Mouse (Mus musculus) layer of hippocampus, postnatal 10 days (tissue): ENCODE measurements around the gene Tatdn3. TPM values are rescaled to one million over a fixed set of nuclear protein-coding genes. Genes with fewer than 3 reads are reported as not detected.
A peak's percentile ranks its signal among the peaks of the same experiment; 100 is the strongest.

Source experiments
- DNase-seq, 2 experiments: peaks; one replicate each; pipeline ENCODE4 v3.0.0; 2021; ENCODE audit warnings: low spot score in 2 of 2
- long read RNA-seq: library from polyadenylated mRNA; stranded (forward); transcript quantifications from one replicate; pipeline ENCODE4 v2.0.0, GENCODE M21; 2023
- total RNA-seq, 2 experiments: library from RNA; stranded (reverse); gene quantifications; 2 replicates each; pipeline ENCODE4 v1.2.3; 2021

Tatdn3 gene
- 10 to 100 TPM; 27.5 to 35.0 TPM for total RNA-seq
- long read RNA-seq, partial matches to known transcripts = 1 of 5 reads
- long read RNA-seq, other reads (novel, unspliced or antisense) = 1 of 5 reads

GRCm38 (mm10) chr1:191062781-191063485, at the start of gene Tatdn3, which contains the start of gene Nsl1:
TSS of gene Tatdn3 (minus strand) at chr1:191062932.
TSS of gene Nsl1 (plus strand) at chr1:191063012.
- DNase-seq = peak; percentile 98 to 99

- no peak for DNase-seq
These were observed 48.4 kb upstream of the Tatdn3 start for GRCm38 (mm10) chr1:191111146-191111545.

GRCm38 (mm10) chr1:191109907-191110306, 47.2 kb upstream of the Tatdn3 start:
- DNase-seq = no peak

GRCm38 (mm10) chr1:191107306-191107705, 44.6 kb upstream of the Tatdn3 start:
- no peak for DNase-seq

GRCm38 (mm10) chr1:191105246-191105645, 42.5 kb upstream of the Tatdn3 start:
- no peak for DNase-seq

GRCm38 (mm10) chr1:191102730-191103370, 40.1 kb upstream of the Tatdn3 start:
- DNase-seq = no peak

GRCm38 (mm10) chr1:191099772-191100291, 37.1 kb upstream of the Tatdn3 start:
- DNase-seq = no peak

- DNase-seq = no peak
These were observed 36.4 kb upstream of the Tatdn3 start for GRCm38 (mm10) chr1:191099114-191099513.

- DNase-seq = peak; percentile 45 to 57
These were observed 35.3 kb upstream of the Tatdn3 start, which contains the start of gene Batf3 for GRCm38 (mm10) chr1:191097802-191098747. TSS of gene Batf3 (plus strand) at chr1:191097847.

GRCm38 (mm10) chr1:191096871-191097681, 34.3 kb upstream of the Tatdn3 start:
- no peak for DNase-seq

- DNase-seq = peak in 1 of 2 experiments; percentile 36
These were observed 32.3 kb upstream of the Tatdn3 start for GRCm38 (mm10) chr1:191095019-191095418.

- DNase-seq = no peak
These were observed 30.8 kb upstream of the Tatdn3 start for GRCm38 (mm10) chr1:191093578-191093977.

GRCm38 (mm10) chr1:191092050-191092449, 29.3 kb upstream of the Tatdn3 start:
- no peak for DNase-seq

- no peak for DNase-seq
These were observed 26.6 kb upstream of the Tatdn3 start for GRCm38 (mm10) chr1:191089355-191089754.

GRCm38 (mm10) chr1:191087955-191088354, 25.2 kb upstream of the Tatdn3 start:
- DNase-seq = no peak

- DNase-seq = no peak
These were observed 24.2 kb upstream of the Tatdn3 start for GRCm38 (mm10) chr1:191086960-191087359.

GRCm38 (mm10) chr1:191086304-191086878, 23.7 kb upstream of the Tatdn3 start:
- no peak for DNase-seq

- no peak for DNase-seq
These were observed 22.9 kb upstream of the Tatdn3 start for GRCm38 (mm10) chr1:191085597-191085996.

GRCm38 (mm10) chr1:191084951-191085559, 22.3 kb upstream of the Tatdn3 start:
- DNase-seq = peak; percentile 75 to 77
